Mouse (Mus musculus) CH12.LX (cell line): ENCODE results near the gene Tmem87a.

Experiments used
- CHD2 ChIP-seq: IDR thresholded peaks from 2 replicates; pipeline ENCODE4 v1.6.1; 2011; ENCODE audit warnings: low read length, improper control_type of control experiment
- CTCF ChIP-seq, 2 experiments: IDR thresholded peaks in 1 of 2; conservative IDR thresholded peaks in 1 of 2; 2 replicates each; pipeline ENCODE4 v1.5.1; 2011 to 2012; ENCODE audit warnings: low read depth in 2 of 2, low read length in 2 of 2, improper control_type of control experiment in 1 of 2, inconsistent platforms in 1 of 2, mild to moderate bottlenecking in 1 of 2, moderate library complexity in 1 of 2
- EP300 ChIP-seq: IDR thresholded peaks from 2 replicates; pipeline ENCODE4 v1.6.1; 2011; ENCODE audit warnings: low read length, improper control_type of control experiment
- HCFC1 ChIP-seq: IDR thresholded peaks from 2 replicates; pipeline ENCODE4 v1.6.1; 2012; ENCODE audit warnings: low read depth, mild to moderate bottlenecking, inconsistent platforms, low read length, improper control_type of control experiment
- MAZ ChIP-seq: IDR thresholded peaks from 2 replicates; pipeline ENCODE4 v1.6.1; 2012; ENCODE audit warnings: low read depth, mild to moderate bottlenecking, inconsistent platforms, low read length, improper control_type of control experiment, moderate library complexity
- POLR2A ChIP-seq: IDR thresholded peaks from 2 replicates; pipeline ENCODE4 v1.6.1; 2011; ENCODE audit warnings: low read depth, mild to moderate bottlenecking, improper control_type of control experiment, low read length
- RAD21 ChIP-seq: IDR thresholded peaks from 2 replicates; pipeline ENCODE4 v1.6.1; 2011; ENCODE audit warnings: low read depth, mild to moderate bottlenecking, low read length, improper control_type of control experiment, moderate library complexity
- SMC3 ChIP-seq: IDR thresholded peaks from 2 replicates; pipeline ENCODE4 v1.6.1; 2011; ENCODE audit warnings: low read depth, low read length, improper control_type of control experiment
- UBTF ChIP-seq: IDR thresholded peaks from 2 replicates; pipeline ENCODE4 v1.6.1; 2012; ENCODE audit warnings: low read depth, mild to moderate bottlenecking, inconsistent platforms, low read length, improper control_type of control experiment, moderate library complexity
- USF2 ChIP-seq: conservative IDR thresholded peaks from 2 replicates; pipeline ENCODE4 v1.6.1; 2011; ENCODE audit warnings: low read depth, low read length, improper control_type of control experiment

DNA sequence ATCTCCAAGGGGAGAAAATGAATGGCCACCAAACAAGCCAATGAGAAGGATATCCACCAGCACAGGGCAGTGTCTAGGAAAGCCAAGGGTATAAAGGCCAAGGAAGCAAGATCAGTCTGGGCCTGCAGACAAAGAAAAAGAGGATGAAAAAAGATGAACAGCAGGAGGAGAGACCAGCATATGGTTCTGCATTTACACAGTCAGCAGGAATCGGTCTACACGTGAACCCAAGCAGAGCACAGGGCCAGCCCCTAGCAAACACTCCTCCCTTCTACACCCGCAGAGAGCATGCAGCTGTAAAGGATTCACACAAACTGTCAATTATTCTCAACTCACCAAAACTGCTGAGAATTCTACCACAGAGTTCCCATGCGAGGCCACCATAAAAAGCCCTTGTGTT is 30.1 kb downstream of the Tmem87a start:
- TF ChIP-seq UBTF (no peak), CTCF (conservative IDR thresholded peaks at IDR 0.05 in 1 of 2, IDR thresholded peaks at IDR 0.05 in 1 of 2; ENCODE audit: low read depth in 2 of 2, low read length in 2 of 2) (no peak), RAD21 (no peak), EP300 (no peak), CHD2 (no peak), HCFC1 (no peak), SMC3 (no peak), MAZ (no peak), POLR2A (no peak), USF2 (no peak)
